Mouse (Mus musculus): ENCODE results near the gene Rpn2.

- TF ChIP-seq POLR2A (IDR thresholded peaks at IDR 0.05; ENCODE audit: borderline replicate concordance, control insufficient read depth, low read depth, low read length): no peak
- peak; percentile 85 for TF ChIP-seq CTCF (IDR thresholded peaks at IDR 0.05; ENCODE audit: control insufficient read depth, insufficient read depth, low read length)
Observed at GRCm38 (mm10) chr2:157259720-157260119, 19.1 kb upstream of the Rpn2 start.

Data from bone marrow, adult 2 months (tissue).